ENCODE assay signal across 12 mouse cellular contexts in genomic region chr5:148387820-148388219, GRCm38 (mm10). TPM values are rescaled to one million over a fixed set of nuclear protein-coding genes. Genes with fewer than 3 reads are reported as not detected.
A peak's percentile ranks its signal among the peaks of the same experiment; 100 is the strongest.
DNase-seq lines count a peak whose midpoint lies in the region; ATAC-seq and TF ChIP-seq lines count a peak whose summit lies in the region.
"Had no signal": no experiment of that assay in that cellular context is flagged by ENCODE, and none has a peak within 500 bp of the region (broad histone marks: within the 10 kb centered on the region; RNA-seq: fewer than 3 reads in every experiment).

No protein-coding gene starts in this region.

- peak; percentile 24; the same call in 1 of the 2 replicates for TF ChIP-seq CTCF in gastrocnemius, adult 2 months (IDR thresholded peaks at IDR 0.05)
- peak; percentile 50; the same call in 1 of the 2 replicates for TF ChIP-seq CTCF in bone marrow, adult 2 months (IDR thresholded peaks at IDR 0.05; ENCODE audit: control insufficient read depth, insufficient read depth, low read length)

- no peaks in the 10 kb centered on the region for H3K27me3 ChIP-seq in lung, embryonic 16.5 days (ENCODE audit: control insufficient read depth, insufficient read depth, low read depth, low read length)
- no peaks in the 10 kb centered on the region for H3K27me3 ChIP-seq in splenic B cell, adult 2 months (ENCODE audit: control insufficient read depth, insufficient read depth, low read length, poor library complexity, severe bottlenecking)
- H3K27me3 ChIP-seq in neural tube, embryonic 15.5 days (replicated peaks): no peaks in the 10 kb centered on the region

- H3K9me3 ChIP-seq in lung, embryonic 16.5 days (ENCODE audit: control insufficient read depth, low read length): no peaks in the 10 kb centered on the region
- no peaks in the 10 kb centered on the region for H3K9me3 ChIP-seq in neural tube, embryonic 15.5 days (replicated peaks)

- H3K4me3 ChIP-seq in gastrocnemius, adult 2 months: no peak overlapping the region
- no peak overlapping the region for H3K4me3 ChIP-seq in lung, embryonic 16.5 days (ENCODE audit: low read length)
- no peak overlapping the region for H3K4me3 ChIP-seq in bone marrow, adult 2 months (replicated peaks; ENCODE audit: control insufficient read depth, low read depth, low read length)
- H3K4me3 ChIP-seq in neural tube, embryonic 15.5 days (replicated peaks): no peak overlapping the region
- H3K4me3 ChIP-seq: hindbrain, embryonic 10.5 days; midbrain, embryonic 10.5 days had no signal

- peaks cover 23% of the 10 kb centered on the region for H3K4me1 ChIP-seq in lung, embryonic 16.5 days (replicated peaks; ENCODE audit: control insufficient read depth, insufficient read depth, low read length)
- peaks cover 3% of the 10 kb centered on the region for H3K4me1 ChIP-seq in bone marrow, adult 2 months (ENCODE audit: control insufficient read depth, insufficient read depth, low read length)
- no peaks in the 10 kb centered on the region for H3K4me1 ChIP-seq in neural tube, embryonic 15.5 days
- H3K4me1 ChIP-seq: midbrain, embryonic 10.5 days had no signal

- no peak for ATAC-seq in lung, embryonic 16.5 days (ENCODE audit: low read depth)
- no peak for ATAC-seq in neural tube, embryonic 15.5 days (ENCODE audit: low FRiP score)

- no peak for DNase-seq in gastrocnemius, adult 2 months
- no peak for DNase-seq in gastrocnemius, adult 18-20 months (ENCODE audit: low spot score)
- DNase-seq in lung, postnatal 25 days (ENCODE audit: low spot score): no peak
- DNase-seq in splenic B cell, adult 2 months (ENCODE audit: low read depth, low spot score): peak; percentile 55
- DNase-seq in adrenal gland, postnatal 4 days (ENCODE audit: low spot score in 2 of 2): no peak
- DNase-seq: cerebellum, adult 9-10 months; kidney, postnatal 36 days had no signal

- H3K9ac ChIP-seq in lung, embryonic 16.5 days (ENCODE audit: low read length): no peak overlapping the region
- H3K9ac ChIP-seq in neural tube, embryonic 15.5 days (replicated peaks): no peak overlapping the region

- no peaks in the 10 kb centered on the region for H3K36me3 ChIP-seq in lung, embryonic 16.5 days (ENCODE audit: control insufficient read depth, insufficient read depth, low read length)
- H3K36me3 ChIP-seq in splenic B cell, adult 2 months (ENCODE audit: control insufficient read depth, insufficient read depth, low read length, poor library complexity, severe bottlenecking): no peaks in the 10 kb centered on the region
- no peaks in the 10 kb centered on the region for H3K36me3 ChIP-seq in neural tube, embryonic 15.5 days

- intact Hi-C loops in gastrocnemius, adult 2 months (cut with DNase I): no loop called here

- H3K4me2 ChIP-seq in lung, embryonic 16.5 days (ENCODE audit: low read depth, low read length): no peak overlapping the region
- H3K4me2 ChIP-seq in neural tube, embryonic 15.5 days: no peak overlapping the region

- no peak overlapping the region for H3K27ac ChIP-seq in gastrocnemius, adult 2 months
- H3K27ac ChIP-seq in lung, embryonic 16.5 days (ENCODE audit: low read length): peak overlapping the region; percentile 19; the same call in 1 of the 2 replicates
- H3K27ac ChIP-seq in bone marrow, adult 2 months (ENCODE audit: control insufficient read depth, insufficient read depth, low read depth, low read length, poor library complexity): peak overlapping the region; percentile 87
- H3K27ac ChIP-seq in neural tube, embryonic 15.5 days (replicated peaks): no peak overlapping the region
- H3K27ac ChIP-seq: hindbrain, embryonic 10.5 days; midbrain, embryonic 10.5 days had no signal

- TF ChIP-seq POLR2A in bone marrow, adult 2 months (IDR thresholded peaks at IDR 0.05; ENCODE audit: borderline replicate concordance, control insufficient read depth, low read depth, low read length): no peak

- 92% methylated on average over 2 of the region's 2 CpGs for whole genome bisulfite sequencing in lung, embryonic 16.5 days
- 90% methylated on average over 2 of the region's 2 CpGs for WGBS in bone marrow, adult 2 months
- WGBS in neural tube, embryonic 15.5 days: 92% methylated on average over 2 of the region's 2 CpGs

RNA-seq across cellular contexts. Expression of gene Slc7a1, which starts 11.9 kb away (rescaled TPM):
- total RNA-seq in gastrocnemius, adult 2 months (2021): 1 to 10 TPM; 2.4 to 3.0 TPM
- total RNA-seq in gastrocnemius, adult 18-20 months (2021): 1 to 10 TPM; 1.3 to 2.2 TPM
- polyA plus RNA-seq in lung, embryonic 16.5 days (2015; fragmentation: Nextera tagmentation; extraction: Ambion mirVana): 11.9 and 12.9 TPM in 2 replicates
- polyA plus RNA-seq in bone marrow, adult 2 months (2011; ENCODE audit: insufficient read depth, insufficient read length, low replicate concordance, missing spikeins): 10.6 and 12.2 TPM in 2 replicates
- 40.0 and 43.3 TPM in 2 replicates for polyA plus RNA-seq in neural tube, embryonic 15.5 days (2015; fragmentation: Nextera tagmentation; extraction: Ambion mirVana)
- 10 to 100 TPM; 61.9 to 63.6 TPM for total RNA-seq in adrenal gland, postnatal 4 days (2021)

Comparison
In these comparisons a context has a peak if more than half of its experiments do, and no peak if none do; other contexts are left out.
1. H3K27ac ChIP-seq: peak in lung, embryonic 16.5 days (single experiment) and bone marrow, adult 2 months (single experiment); none in gastrocnemius, adult 2 months (single experiment) and neural tube, embryonic 15.5 days (single experiment).
2. RNA of gene Slc7a1, which starts 11.9 kb away (total RNA-seq): 61.9 to 63.6 TPM in adrenal gland, postnatal 4 days; 2.4 to 3.0 TPM in gastrocnemius, adult 2 months and 1.3 to 2.2 TPM in gastrocnemius, adult 18-20 months; every median in the first group is over 10 times any median in the second.